Mouse (Mus musculus) spleen, postnatal 4 days (tissue): Measurements from ENCODE around the gene Mdk.
A peak's percentile ranks its signal among the peaks of the same experiment; 100 is the strongest.

Source experiments
- DNase-seq, 2 experiments: peaks; one replicate each; pipeline ENCODE4 v3.0.0; 2022; ENCODE audit warnings: low spot score in 2 of 2

Gene Mdk

DNA sequence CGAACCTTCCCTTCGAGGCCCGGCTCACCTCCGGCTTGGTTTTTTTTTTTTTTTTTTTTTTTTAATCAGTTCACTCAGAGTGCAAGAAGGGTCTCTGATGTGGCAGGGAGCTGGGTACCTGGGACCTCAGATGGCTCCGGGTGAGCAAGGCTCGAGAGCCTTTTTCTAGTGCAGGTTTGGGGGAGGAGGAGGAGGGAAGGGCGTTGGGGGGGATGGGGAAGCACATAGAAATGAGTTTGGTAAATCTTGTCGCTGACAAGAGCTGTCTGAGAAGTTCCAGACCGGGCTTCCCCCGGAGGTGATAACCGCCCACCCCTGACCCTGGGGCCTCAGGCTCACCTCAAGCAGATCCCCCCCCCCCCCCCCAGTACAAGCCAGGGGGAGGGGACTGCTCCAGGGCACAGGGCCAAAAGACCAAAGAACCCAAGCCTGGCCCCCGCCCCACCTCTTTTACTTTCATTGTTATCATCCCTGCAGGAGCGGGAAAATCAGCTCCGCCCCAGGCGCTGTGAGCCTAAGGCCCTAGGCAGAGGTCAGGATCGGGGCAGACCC, at the start of gene Mdk:
Gene Mdk, minus strand, starts transcription at position 138 of the 552 bp plus-strand sequence.
- DNase-seq = peak in 1 of 2 experiments; percentile 56

GRCm38 (mm10) chr2:91980830-91981229, 48.7 kb upstream of the Mdk start:
- no peak for DNase-seq

DNA sequence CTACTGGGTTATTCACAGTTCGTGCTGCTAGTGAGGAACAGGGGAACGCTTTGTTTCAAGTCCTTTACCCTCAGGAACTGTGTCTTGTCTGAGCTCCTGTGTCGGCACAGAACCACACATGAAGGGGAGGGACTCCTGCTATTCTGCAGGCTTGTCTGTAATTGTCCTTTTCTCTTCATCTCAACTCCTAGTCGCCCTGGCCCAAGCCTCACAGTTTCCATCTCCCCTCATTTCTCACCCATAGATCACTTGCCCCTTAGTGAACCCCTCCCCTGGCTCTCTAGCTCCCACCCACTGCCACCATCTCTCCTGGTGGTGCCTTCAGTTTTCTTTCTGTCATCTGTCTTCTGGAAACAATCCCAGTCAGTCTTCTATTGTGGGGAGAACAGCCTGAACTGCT, 48.1 kb upstream of the Mdk start:
- no peak for DNase-seq

GRCm38 (mm10) chr2:91978547-91978946, 46.5 kb upstream of the Mdk start:
- no peak for DNase-seq

DNA sequence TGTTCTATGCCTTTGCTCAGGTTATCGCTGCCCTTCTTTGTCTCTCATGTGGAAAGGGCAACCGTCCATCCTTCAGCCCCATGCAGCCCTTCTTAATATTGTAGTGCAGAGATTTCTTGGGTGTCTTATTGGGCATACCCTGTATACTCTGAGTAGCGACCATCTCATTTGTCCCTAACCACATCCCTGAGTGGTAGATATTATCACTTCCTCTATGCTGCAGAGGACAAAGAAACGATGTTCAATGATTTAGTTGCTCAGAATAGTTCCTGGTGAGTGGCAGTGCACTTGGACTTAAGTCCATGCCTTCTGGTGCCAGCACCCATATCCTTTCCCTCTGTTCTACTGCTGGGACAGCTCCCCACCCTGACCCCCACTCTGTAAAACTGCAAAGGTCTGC, 45.9 kb upstream of the Mdk start:
- no peak for DNase-seq

GRCm38 (mm10) chr2:91975581-91976541, 43.8 kb upstream of the Mdk start, which contains the start of gene Dgkz:
Gene Dgkz, minus strand, starts transcription at chr2:91975864.
- DNase-seq = no peak

GRCm38 (mm10) chr2:91973416-91974135, 41.5 kb upstream of the Mdk start:
- no peak for DNase-seq

DNA sequence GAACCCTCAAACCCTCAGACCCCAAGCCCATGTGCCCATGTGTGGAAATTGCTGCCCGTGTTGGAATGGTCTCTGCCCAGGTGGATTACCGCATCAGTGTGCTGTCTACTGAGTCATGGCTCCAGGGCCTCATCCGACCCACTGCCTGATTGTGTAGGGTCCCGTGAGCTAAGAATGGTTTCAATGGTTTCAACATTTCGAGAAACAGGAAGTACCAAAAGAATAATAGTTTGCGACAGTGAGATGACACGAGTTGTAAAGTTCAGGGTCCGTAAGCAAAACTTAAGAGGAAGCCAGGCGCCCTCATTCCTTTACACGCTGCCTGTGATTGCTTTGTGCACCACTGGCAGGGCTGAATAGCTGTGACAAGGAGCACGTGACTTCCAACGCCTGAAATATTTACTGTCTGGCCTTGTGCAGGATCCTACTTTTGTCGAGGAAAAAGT, 40.0 kb upstream of the Mdk start:
- DNase-seq = no peak

DNA sequence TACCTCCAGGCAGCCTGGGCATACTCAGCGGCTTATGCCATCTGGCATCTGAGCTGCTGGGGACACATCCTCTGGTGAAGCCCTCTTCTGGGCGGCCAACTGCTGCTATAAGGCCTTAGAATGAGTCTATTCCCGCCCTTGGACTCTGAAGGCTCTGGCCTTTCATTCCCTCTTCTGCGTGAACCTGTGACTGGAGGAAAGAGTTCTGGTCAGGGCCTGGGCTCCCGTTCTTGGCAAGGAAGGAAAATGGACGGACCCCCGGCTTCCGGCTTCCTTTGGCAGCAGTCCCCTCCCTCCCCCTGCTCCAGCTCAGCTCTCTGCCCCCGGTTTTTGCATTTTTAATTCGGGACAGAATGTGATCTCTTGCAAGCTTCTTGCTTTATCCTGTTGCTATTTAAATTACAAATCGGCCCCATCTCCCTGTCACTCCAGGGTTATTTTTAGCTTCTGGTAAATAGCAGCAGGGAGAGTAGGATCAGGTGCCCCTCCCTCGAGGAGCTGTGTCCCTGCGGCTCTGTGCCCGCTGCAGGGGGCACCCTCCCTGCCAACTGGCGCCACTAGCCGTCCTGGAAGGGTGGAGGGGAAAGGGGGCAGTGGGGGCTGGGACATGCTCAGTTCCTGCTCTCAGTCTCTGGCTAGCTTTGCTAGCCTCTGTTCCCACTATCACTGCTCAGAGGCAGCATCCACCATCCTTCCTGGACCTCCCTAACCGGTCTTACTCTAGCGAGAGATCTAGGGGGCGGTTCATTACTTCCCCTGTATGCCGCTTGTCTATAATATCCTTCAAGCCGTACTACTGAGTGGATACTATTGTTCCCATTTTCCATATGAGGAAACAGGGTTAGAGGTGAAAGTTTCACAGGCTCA, 39.4 kb upstream of the Mdk start:
- DNase-seq = no peak

DNA sequence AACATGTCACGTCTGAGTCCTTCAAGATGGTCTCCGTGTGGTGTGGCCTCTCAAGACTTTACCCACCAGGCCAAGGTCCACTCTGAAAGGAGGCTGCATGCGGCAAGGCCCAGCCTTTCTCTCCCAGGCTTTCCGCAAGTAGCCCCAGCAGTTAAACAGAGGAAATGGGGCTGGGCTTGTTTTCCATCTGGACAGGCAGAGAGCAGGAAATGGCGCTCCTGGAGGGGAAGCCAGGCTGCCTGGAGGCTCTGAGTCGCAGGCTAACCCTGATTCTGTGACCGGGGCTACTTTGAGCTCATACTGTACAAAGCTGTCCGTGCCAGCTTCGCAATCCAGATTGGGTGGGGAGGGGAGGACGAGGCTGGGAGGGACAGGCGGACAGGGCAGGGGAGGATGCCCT, 35.9 kb upstream of the Mdk start:
- no peak for DNase-seq

DNA sequence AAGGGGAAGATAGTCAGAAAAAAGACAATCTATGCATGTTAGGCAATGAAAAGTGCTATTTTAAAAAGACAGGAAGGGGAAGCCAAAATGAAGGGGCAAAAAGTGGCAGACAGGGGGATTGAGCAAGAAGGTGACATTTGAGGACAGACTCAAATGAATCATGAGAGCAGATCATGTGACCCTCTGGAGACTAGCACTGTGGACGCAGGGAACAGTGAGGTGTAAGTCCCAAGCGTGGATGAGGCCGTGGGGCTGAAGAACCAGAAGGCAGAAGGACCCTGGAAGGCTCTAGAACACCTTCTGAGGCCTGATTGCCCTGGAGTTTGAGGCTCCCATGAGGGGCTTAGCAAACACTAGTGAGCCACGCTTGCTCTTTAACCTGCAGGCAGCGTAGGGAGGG, 34.3 kb upstream of the Mdk start:
- DNase-seq = peak in 1 of 2 experiments; percentile 59

DNA sequence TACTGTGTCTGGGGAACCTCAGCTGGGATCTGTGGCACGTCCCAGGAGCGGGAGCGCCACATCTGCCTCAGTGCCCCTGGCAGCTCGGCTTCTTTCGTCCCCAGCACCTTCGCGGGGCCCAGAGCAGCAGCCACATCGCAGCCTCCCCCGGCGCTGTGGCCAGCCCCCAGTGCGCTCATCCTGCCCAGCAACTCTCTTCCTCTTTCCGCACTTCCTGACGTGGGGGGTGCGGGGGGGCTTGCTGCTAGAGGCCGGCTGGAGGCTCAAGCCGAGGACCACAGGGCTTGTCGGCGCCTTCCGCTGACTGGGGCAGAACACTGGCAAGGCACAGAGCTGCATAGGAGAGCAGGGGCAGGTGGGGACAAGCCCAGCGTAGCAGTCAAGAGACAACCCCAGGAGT, 33.3 kb upstream of the Mdk start:
- DNase-seq = peak; percentile 74 to 85

- DNase-seq = peak in 1 of 2 experiments; percentile 62
Measured at GRCm38 (mm10) chr2:91964610-91965204, 32.6 kb upstream of the Mdk start.

DNA sequence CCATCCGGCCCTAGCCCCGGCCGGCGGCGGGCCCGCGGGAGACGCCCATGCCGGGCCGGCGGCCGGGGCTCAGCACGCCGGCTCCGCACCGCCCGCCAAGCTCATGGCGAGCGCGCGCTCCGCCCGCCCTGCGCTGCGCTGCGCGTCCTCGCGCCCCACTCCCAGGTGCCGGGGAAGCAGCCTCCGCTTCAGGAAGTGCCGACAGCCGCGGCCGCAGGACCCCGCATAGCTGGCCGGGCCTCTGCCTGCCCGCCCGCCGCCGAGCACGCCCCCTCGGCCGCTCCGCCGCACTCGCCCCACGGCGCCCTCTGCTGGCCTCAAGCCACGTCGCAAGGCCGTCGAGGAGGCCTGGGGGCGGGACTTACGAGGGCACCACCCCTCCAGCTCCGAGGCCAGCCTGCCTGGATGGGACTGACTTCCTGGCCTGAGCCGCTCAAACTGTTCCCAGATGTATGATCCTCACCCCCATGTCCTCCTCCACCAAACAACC, 31.4 kb upstream of the Mdk start:
- DNase-seq = peak; percentile 94 to 99

- peak in 1 of 2 experiments; percentile 77 for DNase-seq
Measured at GRCm38 (mm10) chr2:91962864-91963401, 30.8 kb upstream of the Mdk start.

DNA sequence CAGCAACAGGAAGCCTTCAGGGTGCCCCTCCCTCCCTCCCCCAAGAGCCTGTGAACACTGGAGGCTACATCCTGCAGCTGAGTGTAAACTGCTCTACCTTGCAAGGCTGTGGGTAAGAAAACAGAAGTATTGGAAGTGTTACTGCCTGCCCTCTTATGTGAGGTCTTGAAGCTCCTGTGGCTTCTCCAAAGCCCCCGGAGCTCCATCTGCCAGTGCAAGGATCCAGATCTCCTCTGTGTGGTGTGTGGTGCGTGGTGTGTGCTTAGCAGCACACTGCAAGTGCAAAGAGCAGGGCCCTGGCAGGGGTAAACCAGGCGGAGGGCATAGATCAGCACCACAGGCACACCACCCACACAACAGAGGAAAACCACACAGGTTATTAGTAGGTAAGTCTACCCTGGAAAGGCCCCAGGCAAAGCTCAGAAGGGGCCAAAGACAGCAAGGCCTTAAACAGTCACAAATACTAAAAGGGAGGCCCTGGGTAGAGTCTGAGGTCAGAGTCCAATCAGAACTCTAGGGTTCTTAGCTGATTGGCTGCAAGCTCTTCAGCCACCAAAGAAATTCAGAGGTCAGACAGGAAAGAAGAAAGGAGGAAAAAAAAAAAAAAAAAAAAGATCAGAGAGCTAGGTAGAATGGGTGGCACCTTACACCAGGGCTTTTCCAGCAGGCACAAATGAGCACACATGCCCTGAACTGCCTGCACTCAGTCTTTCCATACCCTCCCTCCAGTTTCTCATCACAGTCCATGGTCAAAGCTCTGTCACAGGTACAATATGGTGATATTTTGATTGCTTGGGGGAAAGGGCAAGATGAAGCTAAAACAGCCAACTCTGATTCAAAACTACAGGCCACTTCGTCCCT, 30.0 kb upstream of the Mdk start:
- peak in 1 of 2 experiments; percentile 64 for DNase-seq

- no peak for DNase-seq
Measured at GRCm38 (mm10) chr2:91960459-91960858, 28.4 kb upstream of the Mdk start.

- DNase-seq = peak in 1 of 2 experiments; percentile 59
Measured at GRCm38 (mm10) chr2:91959544-91960410, 27.7 kb upstream of the Mdk start.
